In the genomic region with DNA sequence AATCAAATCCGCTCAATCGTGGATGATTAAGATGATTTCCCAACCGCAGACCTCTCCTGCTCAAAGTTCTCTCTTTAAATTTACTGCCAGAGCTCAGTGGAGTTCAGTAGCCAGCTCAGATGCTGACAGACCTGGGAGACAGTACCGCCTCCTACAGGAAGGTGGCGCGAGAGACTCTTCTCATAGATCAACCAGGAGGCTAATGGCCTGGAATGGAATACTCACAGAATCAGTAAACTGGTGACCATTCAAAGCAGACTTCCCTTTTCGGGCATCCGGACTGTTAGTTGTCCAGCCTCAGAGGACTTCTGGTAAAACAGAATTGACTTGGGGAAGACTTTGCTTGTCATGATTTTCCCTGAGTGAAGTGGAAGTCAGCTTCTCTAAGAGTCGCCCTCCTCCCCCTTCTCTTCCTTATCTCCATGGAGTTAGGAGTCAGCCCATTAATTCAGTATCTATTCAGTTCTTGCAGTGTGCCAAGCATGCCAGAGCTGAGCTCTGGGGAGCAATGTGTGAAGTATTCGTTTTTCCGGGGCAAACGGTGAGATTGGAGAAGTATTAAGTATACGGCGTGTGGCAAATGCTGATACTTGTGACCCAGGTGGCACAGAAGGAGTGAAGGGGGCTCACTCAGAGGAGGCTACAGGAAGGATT, we compare ENCODE assay signal across 8 mouse cellular contexts.
DNase-seq lines count a peak whose midpoint lies in the region; ATAC-seq and TF ChIP-seq lines count a peak whose summit lies in the region.

No protein-coding gene starts in this region.

- H3K9me3 ChIP-seq in kidney, embryonic 14.5 days (ENCODE audit: control insufficient read depth, low read length), result no peaks in the 10 kb centered on the region
- H3K9me3 ChIP-seq in kidney, postnatal 0 days (replicated peaks; ENCODE audit: low read length), result no peaks in the 10 kb centered on the region
- no peaks in the 10 kb centered on the region for H3K9me3 ChIP-seq in liver, embryonic 13.5 days (replicated peaks)
- H3K9me3 ChIP-seq in neural tube, embryonic 15.5 days (replicated peaks), result no peaks in the 10 kb centered on the region

- WGBS in kidney, embryonic 14.5 days, result 42% methylated on average over 14 of the region's 14 CpGs
- WGBS in heart, adult 2 months, result 37% methylated on average over 14 of the region's 14 CpGs
- WGBS in kidney, postnatal 0 days, result 37% methylated on average over 14 of the region's 14 CpGs
- 30% methylated on average over 14 of the region's 14 CpGs for WGBS in liver, embryonic 13.5 days (ENCODE audit: insufficient replicate concordance)
- 27% methylated on average over 14 of the region's 14 CpGs for WGBS in neural tube, embryonic 15.5 days

- no peak for TF ChIP-seq POLR2A in heart, adult 2 months (IDR thresholded peaks at IDR 0.05; ENCODE audit: insufficient read depth, low read depth, low read length)

- no peak for ATAC-seq in kidney, embryonic 14.5 days (ENCODE audit: low FRiP score, low TSS enrichment)
- no peak; the same call in 1 of the 2 replicates for ATAC-seq in kidney, postnatal 0 days (replicated peaks; ENCODE audit: low FRiP score, low read depth)
- no peak for ATAC-seq in liver, embryonic 13.5 days (ENCODE audit: low read depth)
- peak; percentile 66; the same call in 1 of the 2 replicates for ATAC-seq in neural tube, embryonic 15.5 days (ENCODE audit: low FRiP score)

- DNase-seq in kidney, adult 11 months, result peak; percentile 76
- DNase-seq in embryo, embryonic 9.5 days (ENCODE audit: extremely low spot score), result peak; percentile 76
- peak; percentile 67 to 74 for DNase-seq in heart, adult 2 months
- peak; percentile 93 for DNase-seq in kidney, postnatal 0 days (ENCODE audit: low spot score)
- DNase-seq in liver, embryonic 13.5 days, result peak; percentile 13
- DNase-seq in testis, postnatal 14 days (ENCODE audit: low spot score), result peak; percentile 61

- TF ChIP-seq EP300 in heart, adult 2 months (IDR thresholded peaks at IDR 0.05; ENCODE audit: insufficient read depth, low read depth, low read length), result 0 out of 2 replicates have a peak, but pooled peaks have one; percentile 28

- no peak overlapping the region for H3K9ac ChIP-seq in kidney, embryonic 14.5 days (ENCODE audit: low read depth, low read length)
- no peak overlapping the region for H3K9ac ChIP-seq in heart, adult 2 months (ENCODE audit: low read depth, low read length)
- H3K9ac ChIP-seq in kidney, postnatal 0 days (ENCODE audit: low read depth, low read length), result no peak overlapping the region
- H3K9ac ChIP-seq in liver, embryonic 13.5 days, result no peak overlapping the region
- H3K9ac ChIP-seq in neural tube, embryonic 15.5 days (replicated peaks), result no peak overlapping the region

- no peaks in the 10 kb centered on the region for H3K36me3 ChIP-seq in kidney, embryonic 14.5 days (ENCODE audit: control insufficient read depth, insufficient read depth, low read length)
- no peaks in the 10 kb centered on the region for H3K36me3 ChIP-seq in heart, adult 2 months (ENCODE audit: control insufficient read depth, insufficient read depth, low read length)
- H3K36me3 ChIP-seq in kidney, postnatal 0 days (ENCODE audit: insufficient read depth, low read length), result no peaks in the 10 kb centered on the region
- no peaks in the 10 kb centered on the region for H3K36me3 ChIP-seq in liver, embryonic 13.5 days
- no peaks in the 10 kb centered on the region for H3K36me3 ChIP-seq in neural tube, embryonic 15.5 days

- H3K4me1 ChIP-seq in kidney, embryonic 14.5 days (ENCODE audit: control insufficient read depth, insufficient read depth, low read length), result no peaks in the 10 kb centered on the region
- no peaks in the 10 kb centered on the region for H3K4me1 ChIP-seq in heart, adult 2 months (ENCODE audit: control insufficient read depth, insufficient read depth, low read length)
- H3K4me1 ChIP-seq in kidney, postnatal 0 days (replicated peaks; ENCODE audit: insufficient read depth, low read length), result no peaks in the 10 kb centered on the region
- no peaks in the 10 kb centered on the region for H3K4me1 ChIP-seq in liver, embryonic 13.5 days (replicated peaks)
- 0 out of 2 replicates have a peak, but pooled peaks cover 4% of the 10 kb centered on the region for H3K4me1 ChIP-seq in neural tube, embryonic 15.5 days

- H3K4me3 ChIP-seq in kidney, embryonic 14.5 days (ENCODE audit: low read length), result no peak overlapping the region
- H3K4me3 ChIP-seq in heart, adult 2 months, result no peak overlapping the region
- no peak overlapping the region for H3K4me3 ChIP-seq in kidney, postnatal 0 days (replicated peaks; ENCODE audit: low read depth, low read length)
- H3K4me3 ChIP-seq in liver, embryonic 13.5 days (replicated peaks), result no peak overlapping the region
- H3K4me3 ChIP-seq in neural tube, embryonic 15.5 days (replicated peaks), result no peak overlapping the region

- intact Hi-C loops in heart, adult 2 months (cut with DNase I), result loop anchor here (1.0 kb wide), 1 partner anchor 575 kb away; no protein-coding TSS in a partner anchor

- no peaks in the 10 kb centered on the region for H3K79me2 ChIP-seq in heart, adult 2 months (replicated peaks; ENCODE audit: control insufficient read depth, insufficient read depth, low read length)

- peak; percentile 96 for TF ChIP-seq CTCF in heart, adult 2 months (IDR thresholded peaks at IDR 0.05)
- TF ChIP-seq CTCF in kidney, postnatal 0 days (IDR thresholded peaks at IDR 0.05; ENCODE audit: low read depth), result peak; percentile 92

- no peak overlapping the region for H3K4me2 ChIP-seq in kidney, embryonic 14.5 days (replicated peaks; ENCODE audit: low read depth, low read length)
- H3K4me2 ChIP-seq in kidney, postnatal 0 days (ENCODE audit: low read length), result no peak overlapping the region
- no peak overlapping the region for H3K4me2 ChIP-seq in liver, embryonic 13.5 days
- H3K4me2 ChIP-seq in neural tube, embryonic 15.5 days, result no peak overlapping the region

- no peak overlapping the region for H3K27ac ChIP-seq in kidney, embryonic 14.5 days (ENCODE audit: low read depth, low read length)
- H3K27ac ChIP-seq in heart, adult 2 months, result no peak overlapping the region
- H3K27ac ChIP-seq in kidney, postnatal 0 days, result no peak overlapping the region
- no peak overlapping the region for H3K27ac ChIP-seq in liver, embryonic 13.5 days
- no peak overlapping the region for H3K27ac ChIP-seq in neural tube, embryonic 15.5 days (replicated peaks)

- no peaks in the 10 kb centered on the region for H3K27me3 ChIP-seq in kidney, embryonic 14.5 days (ENCODE audit: control insufficient read depth, insufficient read depth, low read length)
- no peaks in the 10 kb centered on the region for H3K27me3 ChIP-seq in heart, adult 2 months (ENCODE audit: control insufficient read depth, insufficient read depth, low read length)
- no peaks in the 10 kb centered on the region for H3K27me3 ChIP-seq in kidney, postnatal 0 days (ENCODE audit: insufficient read depth, low read length)
- H3K27me3 ChIP-seq in liver, embryonic 13.5 days, result no peaks in the 10 kb centered on the region
- no peaks in the 10 kb centered on the region for H3K27me3 ChIP-seq in neural tube, embryonic 15.5 days (replicated peaks)

Comparison
In these comparisons a context has a peak if more than half of its experiments do, and no peak if none do; other contexts are left out.
1. DNase-seq: peak in every context shown above with its lines; median percentile 93 in kidney, postnatal 0 days; 76 in kidney, adult 11 months; 76 in embryo, embryonic 9.5 days; 70 in heart, adult 2 months; 61 in testis, postnatal 14 days; 13 in liver, embryonic 13.5 days.